Mouse (Mus musculus): Measurements from ENCODE around the gene Fam104a. TPM values are rescaled to one million over a fixed set of nuclear protein-coding genes. Genes with fewer than 3 reads are reported as not detected.

Gene Fam104a
- polyA plus RNA-seq, 1 experiment from 2014 or later: 53.0 TPM

- ATAC-seq (ENCODE audit: insufficient number of reproducible peaks, low FRiP score, low TSS enrichment, low read depth) (no peak), DNase-seq (ENCODE audit: low spot score) (no peak)
- Histone ChIP-seq H3K36me3 (ENCODE audit: control insufficient read depth, insufficient read depth, low read length) (peaks cover 30% of the 10 kb centered on the region), H3K9me3 (ENCODE audit: control insufficient read depth, low read length) (no peaks in the 10 kb centered on the region), H3K27me3 (ENCODE audit: control insufficient read depth, insufficient read depth, low read length) (no peaks in the 10 kb centered on the region), H3K4me3 (ENCODE audit: low read depth, low read length) (no peak overlapping the region), H3K4me2 (ENCODE audit: low read depth, severe bottlenecking) (no peak overlapping the region), H3K4me1 (ENCODE audit: control insufficient read depth, insufficient read depth, low read length) (peaks cover 15% of the 10 kb centered on the region), H3K27ac (replicated peaks; ENCODE audit: low read depth, low read length) (no peak overlapping the region), H3K9ac (ENCODE audit: low read length) (no peak overlapping the region)
- WGBS: 92% methylated on average over 8 of the region's 8 CpGs
Observed at GRCm38 (mm10) chr11:113656511-113656932, 27.4 kb downstream of the Fam104a start.

- Histone ChIP-seq H3K4me3 (ENCODE audit: low read depth, low read length) (no peak overlapping the region), H3K4me1 (ENCODE audit: control insufficient read depth, insufficient read depth, low read length) (peaks cover 27% of the 10 kb centered on the region), H3K27me3 (ENCODE audit: control insufficient read depth, insufficient read depth, low read length) (no peaks in the 10 kb centered on the region), H3K9ac (ENCODE audit: low read length) (no peak overlapping the region), H3K36me3 (ENCODE audit: control insufficient read depth, insufficient read depth, low read length) (peaks cover 25% of the 10 kb centered on the region), H3K27ac (replicated peaks; ENCODE audit: low read depth, low read length) (peak overlapping the region; percentile 47; the same call in 1 of the 2 replicates), H3K9me3 (ENCODE audit: control insufficient read depth, low read length) (no peaks in the 10 kb centered on the region), H3K4me2 (ENCODE audit: low read depth, severe bottlenecking) (0 out of 2 replicates have a peak overlapping the region, but pooled peaks have one; percentile 10)
- WGBS: 37% methylated on average over 18 of the region's 18 CpGs
- DNase-seq (ENCODE audit: low spot score) (peak; percentile 65), ATAC-seq (ENCODE audit: insufficient number of reproducible peaks, low FRiP score, low TSS enrichment, low read depth) (no peak)
Observed at GRCm38 (mm10) chr11:113654561-113655270, 29.2 kb downstream of the Fam104a start.

GRCm38 (mm10) chr11:113654105-113654504, 29.9 kb downstream of the Fam104a start:
- Histone ChIP-seq H3K4me2 (ENCODE audit: low read depth, severe bottlenecking) (no peak overlapping the region), H3K9me3 (ENCODE audit: control insufficient read depth, low read length) (no peaks in the 10 kb centered on the region), H3K9ac (ENCODE audit: low read length) (no peak overlapping the region), H3K27ac (replicated peaks; ENCODE audit: low read depth, low read length) (peak overlapping the region; percentile 9; the same call in 1 of the 2 replicates), H3K4me1 (ENCODE audit: control insufficient read depth, insufficient read depth, low read length) (peaks cover 27% of the 10 kb centered on the region), H3K36me3 (ENCODE audit: control insufficient read depth, insufficient read depth, low read length) (peaks cover 24% of the 10 kb centered on the region), H3K27me3 (ENCODE audit: control insufficient read depth, insufficient read depth, low read length) (no peaks in the 10 kb centered on the region), H3K4me3 (ENCODE audit: low read depth, low read length) (no peak overlapping the region)
- WGBS: 78% methylated on average over 15 of the region's 15 CpGs
- DNase-seq (ENCODE audit: low spot score) (peak; percentile 38), ATAC-seq (ENCODE audit: insufficient number of reproducible peaks, low FRiP score, low TSS enrichment, low read depth) (no peak)

GRCm38 (mm10) chr11:113652516-113652915, 31.4 kb downstream of the Fam104a start:
- 88% methylated on average over 6 of the region's 6 CpGs for WGBS
- Histone ChIP-seq H3K4me1 (ENCODE audit: control insufficient read depth, insufficient read depth, low read length) (peaks cover 29% of the 10 kb centered on the region), H3K4me2 (ENCODE audit: low read depth, severe bottlenecking) (no peak overlapping the region), H3K9ac (ENCODE audit: low read length) (no peak overlapping the region), H3K27ac (replicated peaks; ENCODE audit: low read depth, low read length) (no peak overlapping the region), H3K36me3 (ENCODE audit: control insufficient read depth, insufficient read depth, low read length) (peaks cover 17% of the 10 kb centered on the region), H3K9me3 (ENCODE audit: control insufficient read depth, low read length) (no peaks in the 10 kb centered on the region), H3K27me3 (ENCODE audit: control insufficient read depth, insufficient read depth, low read length) (no peaks in the 10 kb centered on the region), H3K4me3 (ENCODE audit: low read depth, low read length) (no peak overlapping the region)
- ATAC-seq (ENCODE audit: insufficient number of reproducible peaks, low FRiP score, low TSS enrichment, low read depth) (no peak), DNase-seq (ENCODE audit: low spot score) (no peak)

GRCm38 (mm10) chr11:113651907-113652273, 32.1 kb downstream of the Fam104a start:
- H3K36me3 ChIP-seq (ENCODE audit: control insufficient read depth, insufficient read depth, low read length): peaks cover 13% of the 10 kb centered on the region
- no peaks in the 10 kb centered on the region for H3K27me3 ChIP-seq (ENCODE audit: control insufficient read depth, insufficient read depth, low read length)
- no peak for ATAC-seq (ENCODE audit: insufficient number of reproducible peaks, low FRiP score, low TSS enrichment, low read depth)
- peaks cover 29% of the 10 kb centered on the region for H3K4me1 ChIP-seq (ENCODE audit: control insufficient read depth, insufficient read depth, low read length)
- 54% methylated on average over 8 of the region's 8 CpGs for WGBS
- H3K9me3 ChIP-seq (ENCODE audit: control insufficient read depth, low read length): no peaks in the 10 kb centered on the region
- H3K4me3 ChIP-seq (ENCODE audit: low read depth, low read length): no peak overlapping the region
- no peak overlapping the region for H3K9ac ChIP-seq (ENCODE audit: low read length)
- DNase-seq (ENCODE audit: low spot score): peak; percentile 72
- H3K4me2 ChIP-seq (ENCODE audit: low read depth, severe bottlenecking): no peak overlapping the region
- H3K27ac ChIP-seq (replicated peaks; ENCODE audit: low read depth, low read length): no peak overlapping the region

GRCm38 (mm10) chr11:113651206-113651906, 32.6 kb downstream of the Fam104a start:
- Histone ChIP-seq H3K36me3 (ENCODE audit: control insufficient read depth, insufficient read depth, low read length) (peaks cover 12% of the 10 kb centered on the region), H3K27ac (replicated peaks; ENCODE audit: low read depth, low read length) (peak overlapping the region; percentile 68), H3K9ac (ENCODE audit: low read length) (no peak overlapping the region), H3K9me3 (ENCODE audit: control insufficient read depth, low read length) (no peaks in the 10 kb centered on the region), H3K4me3 (ENCODE audit: low read depth, low read length) (peak overlapping the region; percentile 1; the same call in 1 of the 2 replicates), H3K27me3 (ENCODE audit: control insufficient read depth, insufficient read depth, low read length) (no peaks in the 10 kb centered on the region), H3K4me2 (ENCODE audit: low read depth, severe bottlenecking) (peak overlapping the region; percentile 74; the same call in 1 of the 2 replicates), H3K4me1 (ENCODE audit: control insufficient read depth, insufficient read depth, low read length) (peaks cover 29% of the 10 kb centered on the region)
- DNase-seq (ENCODE audit: low spot score) (no peak), ATAC-seq (ENCODE audit: insufficient number of reproducible peaks, low FRiP score, low TSS enrichment, low read depth) (no peak)
- WGBS: 51% methylated on average over 22 of the region's 22 CpGs

GRCm38 (mm10) chr11:113649353-113650210, 34.4 kb downstream of the Fam104a start, which contains the start of gene Slc39a11:
Slc39a11 (minus strand) TSS chr11:113650079.
- ATAC-seq (ENCODE audit: insufficient number of reproducible peaks, low FRiP score, low TSS enrichment, low read depth) (peak; percentile 65; the same call in 1 of the 2 replicates), DNase-seq (ENCODE audit: low spot score) (peak; percentile 85)
- whole genome bisulfite sequencing: under 1% methylated on average over 77 of the region's 91 CpGs
- Histone ChIP-seq H3K4me3 (ENCODE audit: low read depth, low read length) (peak within 1 kb of the TSS; percentile 88), H3K27me3 (ENCODE audit: control insufficient read depth, insufficient read depth, low read length) (no peaks in the 10 kb centered on the region), H3K27ac (replicated peaks; ENCODE audit: low read depth, low read length) (peak within 1 kb of the TSS; percentile 79), H3K9ac (ENCODE audit: low read length) (peak within 1 kb of the TSS; percentile 90), H3K36me3 (ENCODE audit: control insufficient read depth, insufficient read depth, low read length) (peaks cover 9% of the 10 kb centered on the region; the same call in 1 of the 2 replicates), H3K4me2 (ENCODE audit: low read depth, severe bottlenecking) (peak within 1 kb of the TSS; percentile 74), H3K9me3 (ENCODE audit: control insufficient read depth, low read length) (no peaks in the 10 kb centered on the region), H3K4me1 (ENCODE audit: control insufficient read depth, insufficient read depth, low read length) (peaks cover 21% of the 10 kb centered on the region)

All from limb, embryonic 11.5 days (tissue).